Mouse (Mus musculus): ENCODE results near the gene Lcn4. TPM values are rescaled to one million over a fixed set of nuclear protein-coding genes. Genes with fewer than 3 reads are reported as not detected.

The Lcn4 gene
- polyA plus RNA-seq, 1 experiment: 1.3 TPM

- Histone ChIP-seq H3K4me1 (ENCODE audit: control insufficient read depth, insufficient read depth, insufficient read length) (peaks cover 14% of the 10 kb centered on the region; the same call in 1 of the 2 replicates), H3K27me3 (ENCODE audit: control insufficient read depth, insufficient read depth, low read length) (no peaks in the 10 kb centered on the region), H3K4me3 (ENCODE audit: extremely low read depth, insufficient read depth, insufficient read length) (peak overlapping the region; percentile 98), H3K27ac (ENCODE audit: insufficient read depth, low read length) (peak overlapping the region; percentile 82), H3K36me3 (ENCODE audit: control insufficient read depth, insufficient read depth, low read length) (peaks cover 13% of the 10 kb centered on the region)
- 6% methylated on average over 49 of the region's 49 CpGs for WGBS
- peak; percentile 98 for TF ChIP-seq CTCF (IDR thresholded peaks at IDR 0.05; ENCODE audit: extremely low read depth, insufficient read depth, insufficient read length, insufficient replicate concordance)
- TF ChIP-seq POLR2A (IDR thresholded peaks at IDR 0.05; ENCODE audit: low read depth, low read length): peak; percentile 87
- peak; percentile 86 to 93 for DNase-seq (ENCODE audit: low read depth in 1 of 2, low spot score in 2 of 2)
These were observed 30.9 kb downstream of the Lcn4 start for GRCm38 (mm10) chr2:26639838-26640830.

GRCm38 (mm10) chr2:26639083-26639482 lies 32.0 kb downstream of the Lcn4 start:
- Histone ChIP-seq H3K27me3 (ENCODE audit: control insufficient read depth, insufficient read depth, low read length) (no peaks in the 10 kb centered on the region), H3K27ac (ENCODE audit: insufficient read depth, low read length) (no peak overlapping the region), H3K4me3 (ENCODE audit: extremely low read depth, insufficient read depth, insufficient read length) (peak overlapping the region; percentile 41), H3K36me3 (ENCODE audit: control insufficient read depth, insufficient read depth, low read length) (peaks cover 13% of the 10 kb centered on the region), H3K4me1 (ENCODE audit: control insufficient read depth, insufficient read depth, insufficient read length) (peaks cover 14% of the 10 kb centered on the region; the same call in 1 of the 2 replicates)
- peak in 1 of 2 experiments; percentile 62 for DNase-seq (ENCODE audit: low read depth in 1 of 2, low spot score in 2 of 2)
- WGBS: 1% methylated on average over 8 of the region's 8 CpGs
- TF ChIP-seq CTCF (IDR thresholded peaks at IDR 0.05; ENCODE audit: extremely low read depth, insufficient read depth, insufficient read length, insufficient replicate concordance) (peak; percentile 63; the same call in 1 of the 2 replicates), POLR2A (IDR thresholded peaks at IDR 0.05; ENCODE audit: low read depth, low read length) (no peak)

GRCm38 (mm10) chr2:26638572-26638971 lies 32.5 kb downstream of the Lcn4 start:
- Histone ChIP-seq H3K27me3 (ENCODE audit: control insufficient read depth, insufficient read depth, low read length) (no peaks in the 10 kb centered on the region), H3K27ac (ENCODE audit: insufficient read depth, low read length) (no peak overlapping the region), H3K4me1 (ENCODE audit: control insufficient read depth, insufficient read depth, insufficient read length) (peaks cover 14% of the 10 kb centered on the region; the same call in 1 of the 2 replicates), H3K4me3 (ENCODE audit: extremely low read depth, insufficient read depth, insufficient read length) (no peak overlapping the region), H3K36me3 (ENCODE audit: control insufficient read depth, insufficient read depth, low read length) (peaks cover 13% of the 10 kb centered on the region)
- WGBS: 58% methylated on average over 5 of the region's 5 CpGs
- no peak for DNase-seq (ENCODE audit: low read depth in 1 of 2, low spot score in 2 of 2)
- TF ChIP-seq CTCF (IDR thresholded peaks at IDR 0.05; ENCODE audit: extremely low read depth, insufficient read depth, insufficient read length, insufficient replicate concordance) (no peak), POLR2A (IDR thresholded peaks at IDR 0.05; ENCODE audit: low read depth, low read length) (no peak)

GRCm38 (mm10) chr2:26638039-26638438 lies 33.0 kb downstream of the Lcn4 start:
- TF ChIP-seq POLR2A (IDR thresholded peaks at IDR 0.05; ENCODE audit: low read depth, low read length) (no peak), CTCF (IDR thresholded peaks at IDR 0.05; ENCODE audit: extremely low read depth, insufficient read depth, insufficient read length, insufficient replicate concordance) (no peak)
- H3K27ac ChIP-seq (ENCODE audit: insufficient read depth, low read length): no peak overlapping the region
- H3K4me1 ChIP-seq (ENCODE audit: control insufficient read depth, insufficient read depth, insufficient read length): peaks cover 14% of the 10 kb centered on the region; the same call in 1 of the 2 replicates
- no peak overlapping the region for H3K4me3 ChIP-seq (ENCODE audit: extremely low read depth, insufficient read depth, insufficient read length)
- H3K27me3 ChIP-seq (ENCODE audit: control insufficient read depth, insufficient read depth, low read length): no peaks in the 10 kb centered on the region
- WGBS: 43% methylated on average over 5 of the region's 5 CpGs
- DNase-seq (ENCODE audit: low read depth in 1 of 2, low spot score in 2 of 2): no peak
- H3K36me3 ChIP-seq (ENCODE audit: control insufficient read depth, insufficient read depth, low read length): peaks cover 13% of the 10 kb centered on the region

- no peak for TF ChIP-seq POLR2A (IDR thresholded peaks at IDR 0.05; ENCODE audit: low read depth, low read length)
- no peak for TF ChIP-seq CTCF (IDR thresholded peaks at IDR 0.05; ENCODE audit: extremely low read depth, insufficient read depth, insufficient read length, insufficient replicate concordance)
- 93% methylated on average over 4 of the region's 4 CpGs for WGBS
- no peak overlapping the region for H3K27ac ChIP-seq (ENCODE audit: insufficient read depth, low read length)
- DNase-seq (ENCODE audit: low read depth in 1 of 2, low spot score in 2 of 2): no peak
- peaks cover 13% of the 10 kb centered on the region for H3K36me3 ChIP-seq (ENCODE audit: control insufficient read depth, insufficient read depth, low read length)
- no peak overlapping the region for H3K4me3 ChIP-seq (ENCODE audit: extremely low read depth, insufficient read depth, insufficient read length)
- H3K27me3 ChIP-seq (ENCODE audit: control insufficient read depth, insufficient read depth, low read length): no peaks in the 10 kb centered on the region
- H3K4me1 ChIP-seq (ENCODE audit: control insufficient read depth, insufficient read depth, insufficient read length): peaks cover 14% of the 10 kb centered on the region; the same call in 1 of the 2 replicates
These were observed 33.7 kb downstream of the Lcn4 start for GRCm38 (mm10) chr2:26637316-26637932.

- Histone ChIP-seq H3K36me3 (ENCODE audit: control insufficient read depth, insufficient read depth, low read length) (peaks cover 13% of the 10 kb centered on the region), H3K4me1 (ENCODE audit: control insufficient read depth, insufficient read depth, insufficient read length) (peaks cover 14% of the 10 kb centered on the region; the same call in 1 of the 2 replicates), H3K27ac (ENCODE audit: insufficient read depth, low read length) (no peak overlapping the region), H3K27me3 (ENCODE audit: control insufficient read depth, insufficient read depth, low read length) (no peaks in the 10 kb centered on the region), H3K4me3 (ENCODE audit: extremely low read depth, insufficient read depth, insufficient read length) (no peak overlapping the region)
- TF ChIP-seq CTCF (IDR thresholded peaks at IDR 0.05; ENCODE audit: extremely low read depth, insufficient read depth, insufficient read length, insufficient replicate concordance): no peak
- no peak for TF ChIP-seq POLR2A (IDR thresholded peaks at IDR 0.05; ENCODE audit: low read depth, low read length)
- DNase-seq (ENCODE audit: low read depth in 1 of 2, low spot score in 2 of 2): no peak
- 74% methylated on average over 2 of the region's 2 CpGs for WGBS
These were observed 34.8 kb downstream of the Lcn4 start for GRCm38 (mm10) chr2:26636325-26636635.
